Mouse (Mus musculus): ENCODE measurements at regions not wholly inside any gene's neighbourhood (a gene's known extent, or its start where the extent isn't known, plus 50 kb on each side); places are given as distances from the start of the nearest gene placed in this dataset.

DNA sequence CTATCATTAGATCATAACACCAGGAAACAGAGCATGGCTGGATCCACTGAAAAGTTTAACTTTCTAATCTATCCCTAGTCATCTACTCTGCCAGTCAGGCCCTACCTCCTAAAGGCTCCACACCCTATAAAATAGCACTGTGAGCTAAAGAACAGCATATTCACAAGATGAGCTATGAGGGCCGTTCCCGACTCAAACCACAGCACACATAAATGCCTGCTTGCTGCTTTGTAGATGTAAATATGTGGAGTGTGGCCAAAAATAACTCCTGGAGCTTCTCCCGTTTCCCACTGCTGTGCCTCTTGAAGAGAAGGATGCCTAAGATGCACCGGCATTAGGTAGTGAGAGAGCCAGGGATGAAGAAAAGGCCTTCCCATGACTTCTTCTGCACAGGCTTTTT lies 1632.3 kb downstream of the 4930444P10Rik start:
- no peak for ATAC-seq (ENCODE audit: low read depth)
- Histone ChIP-seq H3K36me3 (ENCODE audit: control insufficient read depth, insufficient read depth, low read length) (no peaks in the 10 kb centered on the region), H3K4me1 (ENCODE audit: control insufficient read depth, insufficient read depth, low read length) (no peaks in the 10 kb centered on the region), H3K9me3 (ENCODE audit: control insufficient read depth, low read length) (no peaks in the 10 kb centered on the region), H3K9ac (replicated peaks; ENCODE audit: low read depth, low read length) (no peak overlapping the region), H3K27ac (ENCODE audit: low read depth, low read length) (no peak overlapping the region), H3K4me2 (ENCODE audit: low read depth, low read length) (no peak overlapping the region), H3K27me3 (ENCODE audit: control insufficient read depth, insufficient read depth, low read length) (no peaks in the 10 kb centered on the region), H3K4me3 (ENCODE audit: low read depth, low read length) (no peak overlapping the region)
- 79% methylated on average over 4 of the region's 4 CpGs for WGBS

DNA sequence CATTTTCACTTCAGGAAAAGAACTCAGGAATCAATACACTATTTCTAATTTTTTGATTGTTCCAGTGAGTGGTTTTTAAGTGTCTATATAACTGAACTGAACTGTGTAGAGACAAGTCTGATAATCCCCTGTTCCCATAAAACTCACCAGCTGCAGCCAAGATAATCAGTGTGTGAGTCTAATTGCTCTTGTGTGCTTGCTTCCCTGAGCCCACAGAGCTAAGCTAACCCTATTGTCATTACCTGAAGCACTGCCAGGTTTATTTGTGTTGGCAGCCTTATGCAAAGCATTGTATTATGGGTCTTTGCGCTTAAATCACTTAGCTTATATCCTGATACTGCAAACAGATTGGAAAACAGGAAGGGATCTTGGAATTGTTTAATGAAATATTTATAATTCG lies 1663.8 kb downstream of the 4930444P10Rik start:
- H3K4me1 ChIP-seq (ENCODE audit: control insufficient read depth, insufficient read depth, low read length) = no peaks in the 10 kb centered on the region
- peak; percentile 61; the same call in 1 of the 2 replicates for ATAC-seq (ENCODE audit: low read depth)
- no peak overlapping the region for H3K4me2 ChIP-seq (ENCODE audit: low read depth, low read length)
- H3K4me3 ChIP-seq (ENCODE audit: low read depth, low read length) = no peak overlapping the region
- no peaks in the 10 kb centered on the region for H3K36me3 ChIP-seq (ENCODE audit: control insufficient read depth, insufficient read depth, low read length)
- no peaks in the 10 kb centered on the region for H3K9me3 ChIP-seq (ENCODE audit: control insufficient read depth, low read length)
- H3K27me3 ChIP-seq (ENCODE audit: control insufficient read depth, insufficient read depth, low read length) = no peaks in the 10 kb centered on the region
- WGBS = 70% methylated on average over 2 of the region's 2 CpGs
- no peak overlapping the region for H3K27ac ChIP-seq (ENCODE audit: low read depth, low read length)
- H3K9ac ChIP-seq (replicated peaks; ENCODE audit: low read depth, low read length) = no peak overlapping the region

DNA sequence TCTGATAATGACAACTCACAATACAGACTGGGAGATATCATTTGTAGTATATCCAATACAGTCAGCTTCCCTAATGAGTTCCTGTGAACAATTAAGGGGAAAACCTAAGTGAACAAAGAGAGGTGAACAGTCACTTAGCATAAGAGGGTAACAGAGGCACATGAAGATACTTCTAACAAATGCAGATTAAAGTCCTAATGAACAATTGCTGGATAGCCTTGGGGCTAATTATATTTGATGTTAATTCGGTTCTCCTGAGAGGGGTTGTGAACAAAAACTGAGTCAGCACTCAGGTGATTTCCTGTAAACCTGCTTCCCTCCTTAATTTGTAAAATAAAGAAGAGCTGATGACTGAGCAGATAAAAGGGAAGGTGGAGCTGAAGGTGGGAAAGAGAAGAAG lies 1672.1 kb downstream of the 4930444P10Rik start:
- Histone ChIP-seq H3K36me3 (ENCODE audit: control insufficient read depth, insufficient read depth, low read length) (no peaks in the 10 kb centered on the region), H3K9me3 (ENCODE audit: control insufficient read depth, low read length) (no peaks in the 10 kb centered on the region), H3K9ac (replicated peaks; ENCODE audit: low read depth, low read length) (no peak overlapping the region), H3K27ac (ENCODE audit: low read depth, low read length) (no peak overlapping the region), H3K4me3 (ENCODE audit: low read depth, low read length) (no peak overlapping the region), H3K27me3 (ENCODE audit: control insufficient read depth, insufficient read depth, low read length) (no peaks in the 10 kb centered on the region), H3K4me2 (ENCODE audit: low read depth, low read length) (no peak overlapping the region), H3K4me1 (ENCODE audit: control insufficient read depth, insufficient read depth, low read length) (no peaks in the 10 kb centered on the region)
- WGBS = 70% methylated on average over 1 of the region's 1 CpGs
- ATAC-seq (ENCODE audit: low read depth) = no peak

DNA sequence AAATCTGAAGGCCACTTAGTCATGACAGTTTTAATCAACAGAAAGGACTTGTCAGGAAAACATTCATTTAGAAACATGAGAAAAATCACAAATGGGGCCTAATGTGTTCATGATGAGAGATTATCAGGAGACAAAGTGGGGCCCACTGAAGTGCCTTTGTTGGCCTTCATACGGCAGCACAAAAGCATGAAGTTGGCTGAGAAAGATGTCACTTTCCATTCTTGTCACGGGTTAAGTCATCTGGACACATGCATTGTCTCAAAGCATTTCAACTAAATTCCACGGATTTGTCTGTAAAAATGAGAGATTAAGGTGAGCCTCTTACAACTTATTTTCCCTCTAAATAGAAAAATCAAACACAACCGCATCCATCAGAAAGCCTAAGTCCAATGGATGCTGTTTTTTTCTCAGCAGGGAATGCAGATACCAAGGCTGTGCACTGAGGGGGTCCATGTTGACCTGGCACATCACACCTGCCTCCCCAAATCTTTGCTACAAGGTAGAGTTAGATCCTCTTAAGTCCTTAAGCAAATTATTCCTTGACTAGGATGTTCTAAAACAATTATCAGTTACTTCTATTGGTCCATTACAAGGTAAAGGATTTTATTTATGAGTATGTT lies 1679.2 kb downstream of the 4930444P10Rik start:
- H3K27ac ChIP-seq (ENCODE audit: low read depth, low read length) = no peak overlapping the region
- H3K9ac ChIP-seq (replicated peaks; ENCODE audit: low read depth, low read length) = no peak overlapping the region
- H3K4me1 ChIP-seq (ENCODE audit: control insufficient read depth, insufficient read depth, low read length) = no peaks in the 10 kb centered on the region
- no peaks in the 10 kb centered on the region for H3K9me3 ChIP-seq (ENCODE audit: control insufficient read depth, low read length)
- H3K36me3 ChIP-seq (ENCODE audit: control insufficient read depth, insufficient read depth, low read length) = no peaks in the 10 kb centered on the region
- no peak for ATAC-seq (ENCODE audit: low read depth)
- 84% methylated on average over 4 of the region's 4 CpGs for WGBS
- no peak overlapping the region for H3K4me2 ChIP-seq (ENCODE audit: low read depth, low read length)
- no peak overlapping the region for H3K4me3 ChIP-seq (ENCODE audit: low read depth, low read length)
- H3K27me3 ChIP-seq (ENCODE audit: control insufficient read depth, insufficient read depth, low read length) = no peaks in the 10 kb centered on the region

DNA sequence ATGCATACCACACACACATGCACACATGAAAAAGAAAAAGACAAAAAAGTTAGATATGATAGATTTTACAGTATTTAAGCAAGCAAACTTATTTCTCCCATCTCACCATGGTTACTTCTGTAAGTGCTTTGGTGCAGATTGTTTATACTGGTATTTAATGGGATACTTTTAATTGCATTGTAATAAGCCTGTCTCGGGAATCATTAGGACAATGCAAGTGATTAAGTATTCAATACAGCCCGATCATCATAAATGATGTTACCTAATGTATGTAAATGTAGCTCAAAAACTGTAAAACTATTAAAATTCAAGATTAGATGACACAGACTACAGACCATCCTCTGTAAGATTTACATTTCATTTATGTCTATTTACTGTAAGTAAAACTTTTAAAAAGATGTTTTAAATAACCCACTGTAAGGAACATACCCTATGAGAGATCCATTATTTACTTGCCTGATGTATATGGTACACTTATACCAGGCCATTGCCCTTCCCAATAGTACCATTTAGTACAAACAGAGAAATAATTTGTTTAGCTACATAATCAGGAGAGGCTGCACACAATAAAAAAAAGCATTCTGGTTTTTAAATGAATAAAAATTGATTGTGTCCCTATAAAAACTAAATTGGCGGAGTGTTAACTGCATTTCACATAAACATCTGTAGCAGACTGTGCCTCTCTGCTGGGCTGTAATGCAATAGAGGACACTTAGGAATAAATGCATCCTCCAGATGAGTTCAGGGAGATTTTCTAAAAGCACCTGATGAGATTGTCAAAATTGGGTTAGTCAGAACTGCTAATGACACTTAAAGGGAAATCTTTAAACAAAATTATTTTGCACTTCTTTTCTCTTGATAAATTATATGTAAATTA lies 1722.9 kb downstream of the 4930444P10Rik start:
- Histone ChIP-seq H3K36me3 (ENCODE audit: control insufficient read depth, insufficient read depth, low read length) (no peaks in the 10 kb centered on the region), H3K27me3 (ENCODE audit: control insufficient read depth, insufficient read depth, low read length) (no peaks in the 10 kb centered on the region), H3K9me3 (ENCODE audit: control insufficient read depth, low read length) (no peaks in the 10 kb centered on the region), H3K4me3 (ENCODE audit: low read depth, low read length) (no peak overlapping the region), H3K27ac (ENCODE audit: low read depth, low read length) (no peak overlapping the region), H3K4me1 (ENCODE audit: control insufficient read depth, insufficient read depth, low read length) (no peaks in the 10 kb centered on the region), H3K9ac (replicated peaks; ENCODE audit: low read depth, low read length) (no peak overlapping the region), H3K4me2 (ENCODE audit: low read depth, low read length) (no peak overlapping the region)
- 54% methylated on average over 3 of the region's 3 CpGs for WGBS
- peak; percentile 75 for ATAC-seq (ENCODE audit: low read depth)

DNA sequence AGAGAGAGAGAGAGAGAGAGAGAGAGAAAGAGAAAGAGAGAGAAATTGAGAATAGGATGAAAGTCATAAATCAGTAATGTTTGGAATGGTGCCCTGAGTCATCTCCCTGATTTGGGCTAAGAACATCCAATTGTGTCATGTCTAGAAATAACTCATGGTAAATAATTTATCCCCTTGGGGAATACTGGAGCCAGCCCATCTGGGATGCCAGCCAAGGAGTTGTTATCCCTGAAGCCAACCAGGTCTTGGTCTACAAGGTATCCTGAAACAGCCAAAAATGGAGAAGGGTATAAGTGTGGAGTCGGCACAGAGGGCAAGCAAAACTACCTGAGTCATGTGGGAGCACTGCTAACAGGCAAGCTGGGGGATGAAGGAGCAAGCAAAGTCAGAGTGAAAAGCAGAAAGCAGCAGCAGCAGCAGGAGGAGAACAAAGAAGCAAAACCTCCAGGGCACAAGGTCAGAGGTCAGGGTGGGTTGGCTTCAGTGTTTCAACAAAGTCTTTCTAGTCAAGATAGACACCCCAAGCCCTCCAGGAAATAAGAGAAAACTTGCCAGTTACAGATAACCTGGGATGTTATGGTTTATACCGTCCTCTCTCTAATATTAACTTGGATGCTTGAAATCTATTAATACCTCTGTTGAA lies 1733.0 kb downstream of the 4930444P10Rik start:
- Histone ChIP-seq H3K9me3 (ENCODE audit: control insufficient read depth, low read length) (no peaks in the 10 kb centered on the region), H3K4me3 (ENCODE audit: low read depth, low read length) (no peak overlapping the region), H3K9ac (replicated peaks; ENCODE audit: low read depth, low read length) (no peak overlapping the region), H3K36me3 (ENCODE audit: control insufficient read depth, insufficient read depth, low read length) (no peaks in the 10 kb centered on the region), H3K4me1 (ENCODE audit: control insufficient read depth, insufficient read depth, low read length) (no peaks in the 10 kb centered on the region; the same call in 1 of the 2 replicates), H3K4me2 (ENCODE audit: low read depth, low read length) (no peak overlapping the region), H3K27me3 (ENCODE audit: control insufficient read depth, insufficient read depth, low read length) (no peaks in the 10 kb centered on the region), H3K27ac (ENCODE audit: low read depth, low read length) (no peak overlapping the region)
- WGBS = 72% methylated on average over 2 of the region's 2 CpGs
- no peak for ATAC-seq (ENCODE audit: low read depth)

Data from neural tube, embryonic 14.5 days (tissue).